Mouse (Mus musculus) c-Kit-positive CD71-negative TER-119-negative erythroid progenitor cells, embryonic 14.5 days (primary cell): ENCODE measurements around the gene Ldlrad2.
"Not testable (repeated sequence)": the region's sequence is repeated elsewhere in the genome, so short reads cannot be mapped to it uniquely, and the experiment has no call there.

Experiments
- DNase-seq: peaks from one replicate; pipeline ENCODE4 v3.0.0-alpha.2; 2013; ENCODE audit warnings: low read depth

The Ldlrad2 gene

GRCm38 (mm10) chr4:137574469-137574868, at the start of gene Ldlrad2:
Ldlrad2 (minus strand) TSS chr4:137574569.
- DNase-seq, result no peak

GRCm38 (mm10) chr4:137622847-137623246, 48.5 kb upstream of the Ldlrad2 start:
- no peak for DNase-seq

GRCm38 (mm10) chr4:137610256-137610655, 35.9 kb upstream of the Ldlrad2 start:
- DNase-seq, result no peak

- peak; percentile 51 for DNase-seq
These were observed 35.3 kb upstream of the Ldlrad2 start for GRCm38 (mm10) chr4:137609702-137610101.

GRCm38 (mm10) chr4:137609281-137609680, 34.9 kb upstream of the Ldlrad2 start:
- DNase-seq, result no peak

- DNase-seq, result no peak
These were observed 32.7 kb upstream of the Ldlrad2 start for GRCm38 (mm10) chr4:137607023-137607422.

- no peak for DNase-seq
These were observed 29.2 kb upstream of the Ldlrad2 start for GRCm38 (mm10) chr4:137603449-137604171.

GRCm38 (mm10) chr4:137598577-137598976, 24.2 kb upstream of the Ldlrad2 start:
- no peak for DNase-seq

GRCm38 (mm10) chr4:137597098-137597630, 22.8 kb upstream of the Ldlrad2 start:
- no peak for DNase-seq

- no peak for DNase-seq
These were observed 20.3 kb upstream of the Ldlrad2 start for GRCm38 (mm10) chr4:137594496-137595270.

- peak; percentile 96 for DNase-seq
These were observed 19.5 kb upstream of the Ldlrad2 start, which contains the start of gene Usp48 for GRCm38 (mm10) chr4:137593601-137594495. Usp48 (plus strand) TSS chr4:137593755.

- DNase-seq, result no peak
These were observed 16.6 kb upstream of the Ldlrad2 start for GRCm38 (mm10) chr4:137590961-137591360.

GRCm38 (mm10) chr4:137589586-137589985, 15.2 kb upstream of the Ldlrad2 start:
- DNase-seq, result no peak

- not testable (repeated sequence) for DNase-seq
These were observed 14.7 kb upstream of the Ldlrad2 start for GRCm38 (mm10) chr4:137589095-137589494.

GRCm38 (mm10) chr4:137581815-137582214, 7.4 kb upstream of the Ldlrad2 start:
- DNase-seq, result no peak

- no peak for DNase-seq
These were observed 5.9 kb upstream of the Ldlrad2 start for GRCm38 (mm10) chr4:137580299-137580698.

- DNase-seq, result no peak
These were observed 5.4 kb upstream of the Ldlrad2 start for GRCm38 (mm10) chr4:137579789-137580188.

GRCm38 (mm10) chr4:137578181-137578845, 3.9 kb upstream of the Ldlrad2 start:
- no peak for DNase-seq

- no peak for DNase-seq
These were observed 3.1 kb upstream of the Ldlrad2 start for GRCm38 (mm10) chr4:137577486-137577885.

- DNase-seq, result no peak
These were observed 4.5 kb downstream of the Ldlrad2 start for GRCm38 (mm10) chr4:137569873-137570272.

GRCm38 (mm10) chr4:137556673-137557210, 17.6 kb downstream of the Ldlrad2 start:
- DNase-seq, result no peak
